Mouse (Mus musculus) kidney, adult 2 months (tissue): ENCODE measurements around the gene Cblb. TPM values are rescaled to one million over a fixed set of nuclear protein-coding genes. Genes with fewer than 3 reads are reported as not detected.

Experiments
- DNase-seq: peaks from one replicate; pipeline ENCODE4 v3.0.0; 2021
- H3K27ac ChIP-seq: fragments of 200-500 bp; 2 replicates; pipeline ENCODE4 v1.5.1; 2012; ENCODE audit warnings: low read depth, low read length, control low read depth, inconsistent platforms; ENCODE audit not compliant: insufficient read depth
- H3K27me3 ChIP-seq: fragments of 200-500 bp; replicated peaks from 2 replicates; pipeline ENCODE4 v1.6.1; 2012; ENCODE audit warnings: mild to moderate bottlenecking, moderate library complexity, low read length, inconsistent platforms; ENCODE audit not compliant: control insufficient read depth, insufficient read depth
- H3K36me3 ChIP-seq: fragments of 200-500 bp; 2 replicates; pipeline ENCODE4 v1.6.1; 2012; ENCODE audit warnings: mild to moderate bottlenecking, moderate library complexity, low read length, inconsistent platforms; ENCODE audit not compliant: control insufficient read depth, insufficient read depth
- H3K4me1 ChIP-seq: fragments of 200-500 bp; 2 replicates; pipeline ENCODE4 v1.6.1; 2011; ENCODE audit warnings: low read length; ENCODE audit not compliant: control insufficient read depth, insufficient read depth
- H3K4me3 ChIP-seq: fragments of 200-500 bp; 2 replicates; pipeline ENCODE4 v1.5.1; 2011; ENCODE audit warnings: mild to moderate bottlenecking, low read depth, low read length, control low read depth; ENCODE audit not compliant: insufficient read depth
- CTCF ChIP-seq: fragments of 200-500 bp; conservative IDR thresholded peaks from 2 replicates; pipeline ENCODE4 v1.5.1; 2011; ENCODE audit warnings: low read depth, mild to moderate bottlenecking, control low read depth, low read length, moderate library complexity, mixed read lengths; ENCODE audit not compliant: insufficient read depth, insufficient read length
- POLR2A ChIP-seq: fragments of 200-500 bp; IDR thresholded peaks from one replicate; pipeline ENCODE4 v1.6.1; 2011; ENCODE audit warnings: low read depth, low read length, control low read depth
- WGBS: fragments of 180-500 bp; shearing (Covaris S2); methylation state at CpG from one replicate; pipeline ENCODE4 v1.1.7; 2018; 5-methylcytosine and 5-hydroxymethylcytosine counted together
- polyA plus RNA-seq: library from polyadenylated mRNA; depleted of rRNA; stranded (reverse); fragments of >200 nt; gene quantifications from 2 replicates; pipeline ENCODE4 v1.2.3, GENCODE M21; 2012

Gene Cblb
- polyA plus RNA-seq, 1 experiment, result 8.8 TPM

GRCm38 (mm10) chr16:52250196-52250595, 219.2 kb downstream of the Cblb start:
- TF ChIP-seq CTCF (no peak), POLR2A (no peak)
- H3K27me3 ChIP-seq, result no peaks in the 10 kb centered on the region
- WGBS, result 63% methylated on average over 4 of the region's 4 CpGs
- peak; percentile 69 for DNase-seq
- H3K4me1 ChIP-seq, result no peaks in the 10 kb centered on the region
- H3K27ac ChIP-seq, result no peak overlapping the region
- no peaks in the 10 kb centered on the region for H3K36me3 ChIP-seq
- no peak overlapping the region for H3K4me3 ChIP-seq

GRCm38 (mm10) chr16:52250935-52251334, 219.9 kb downstream of the Cblb start:
- Histone ChIP-seq H3K27ac (no peak overlapping the region), H3K4me3 (no peak overlapping the region), H3K27me3 (no peaks in the 10 kb centered on the region), H3K36me3 (no peaks in the 10 kb centered on the region), H3K4me1 (no peaks in the 10 kb centered on the region)
- 90% methylated on average over 4 of the region's 4 CpGs for WGBS
- DNase-seq, result no peak
- no peak for TF ChIP-seq CTCF
- no peak for TF ChIP-seq POLR2A
